Mouse (Mus musculus) gastrocnemius, postnatal 10 days (tissue): ENCODE data around the gene Lhfp. TPM values are rescaled to one million over a fixed set of nuclear protein-coding genes. Genes with fewer than 3 reads are reported as not detected.
A peak's percentile ranks its signal among the peaks of the same experiment; 100 is the strongest.

ENCODE experiments used
- DNase-seq: peaks from one replicate; pipeline ENCODE4 v3.0.0; 2021; ENCODE audit warnings: mixed read lengths
- total RNA-seq, 2 experiments: library from RNA; stranded (reverse); gene quantifications; 2 replicates each; pipeline ENCODE4 v1.2.3; 2021

Lhfp gene
- total RNA-seq, 2 experiments from 2014 or later, result 41.9 to 43.2 TPM

DNA sequence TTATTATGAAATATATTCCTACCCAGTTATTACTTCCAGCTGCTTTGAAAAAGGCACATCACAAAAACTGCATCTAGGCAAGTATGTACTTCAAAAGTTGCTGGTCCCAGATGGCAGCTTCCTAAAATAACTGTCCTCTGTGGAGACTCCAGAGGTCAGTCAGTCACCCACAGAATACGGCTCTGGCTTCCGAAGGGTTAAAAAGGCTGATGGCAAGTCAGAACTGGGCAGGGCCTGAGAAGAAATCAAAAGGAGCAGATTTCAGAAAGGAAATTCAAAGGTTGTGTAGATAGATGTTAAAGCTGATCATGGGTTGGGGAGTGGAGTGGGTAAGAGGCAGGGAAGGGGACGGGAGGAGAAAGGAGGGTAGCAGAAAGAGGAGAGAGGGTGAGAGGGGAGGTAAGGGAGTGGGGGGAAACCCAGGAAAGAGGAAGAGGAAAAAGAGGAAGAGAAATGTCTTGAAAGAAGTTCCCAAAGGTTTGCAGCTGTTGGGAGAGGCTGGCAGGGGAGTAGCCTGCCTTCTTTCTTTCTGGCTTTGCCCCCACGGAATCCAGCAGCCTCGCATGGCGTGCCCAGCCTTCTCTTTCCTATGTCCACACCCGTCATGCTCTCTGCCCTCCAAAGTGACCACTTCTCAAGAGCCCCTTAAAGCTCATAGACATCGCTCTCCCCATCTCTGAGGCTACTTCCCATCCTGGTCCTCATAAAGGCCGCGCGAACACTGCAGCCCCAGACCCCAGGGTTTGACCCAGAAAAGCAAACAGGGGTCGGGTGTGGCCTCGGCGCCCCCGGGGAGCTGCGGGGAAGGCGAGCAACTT, 526 bp upstream of the Lhfp start:
- DNase-seq, result no peak

DNA sequence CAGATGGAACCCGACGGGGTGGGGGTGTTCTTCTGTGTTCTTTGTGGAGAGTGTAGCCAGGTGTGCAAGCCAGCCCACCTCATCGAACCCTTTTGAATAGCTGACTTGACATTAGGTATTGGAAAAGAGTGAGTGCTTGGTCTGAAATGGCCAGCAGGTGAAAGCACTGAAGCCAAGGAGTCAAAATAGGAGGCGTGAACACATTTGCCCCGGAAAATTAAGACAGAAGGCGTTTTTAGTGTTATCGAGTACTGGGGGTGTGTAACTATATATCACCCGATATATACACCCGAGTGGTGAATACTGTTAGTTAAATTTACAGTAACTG, 876 bp downstream of the Lhfp start:
- DNase-seq, result no peak

- no peak for DNase-seq
These were observed 2.0 kb downstream of the Lhfp start for GRCm38 (mm10) chr3:53043206-53043780.

DNA sequence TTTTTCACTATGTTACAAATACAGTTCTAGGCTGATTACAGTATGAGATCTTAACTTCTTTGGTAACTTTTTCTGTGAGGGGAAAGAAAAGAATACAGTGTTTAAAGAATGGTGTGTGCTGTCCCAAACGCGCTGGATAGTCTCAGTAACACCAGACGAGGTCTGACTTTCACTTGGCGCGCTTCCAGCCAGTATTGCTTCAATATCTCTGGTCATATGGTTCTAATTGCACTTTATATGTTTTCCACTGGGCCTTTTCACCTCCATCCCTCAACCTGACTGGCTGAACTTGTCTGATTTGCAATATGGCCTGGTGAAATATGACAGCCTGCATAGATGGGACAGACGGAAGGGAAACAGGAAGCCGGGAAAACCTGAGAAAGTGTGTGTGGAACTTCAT, 2.9 kb downstream of the Lhfp start:
- DNase-seq, result peak; percentile 35

GRCm38 (mm10) chr3:53044682-53045299, 3.5 kb downstream of the Lhfp start:
- DNase-seq, result no peak

DNA sequence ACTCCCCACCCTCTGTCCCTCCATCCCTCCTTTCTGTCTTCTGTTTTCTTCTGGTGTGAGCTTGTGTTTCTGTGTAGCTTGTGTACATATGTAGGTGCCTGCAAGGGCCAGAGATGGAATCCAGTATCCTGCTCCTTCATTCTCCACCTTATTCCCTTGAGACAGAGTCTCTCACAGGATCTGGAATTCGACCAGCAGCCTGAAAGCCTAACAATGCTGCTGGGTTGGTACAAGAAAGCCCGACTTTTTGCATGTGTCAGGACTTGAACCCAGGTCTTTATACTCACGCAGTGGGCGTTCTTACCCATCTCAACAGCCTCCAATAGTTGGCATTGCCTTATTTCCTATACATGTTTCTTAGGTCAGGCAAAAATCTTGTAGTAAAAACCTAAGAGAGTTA, 4.4 kb downstream of the Lhfp start:
- DNase-seq, result no peak

DNA sequence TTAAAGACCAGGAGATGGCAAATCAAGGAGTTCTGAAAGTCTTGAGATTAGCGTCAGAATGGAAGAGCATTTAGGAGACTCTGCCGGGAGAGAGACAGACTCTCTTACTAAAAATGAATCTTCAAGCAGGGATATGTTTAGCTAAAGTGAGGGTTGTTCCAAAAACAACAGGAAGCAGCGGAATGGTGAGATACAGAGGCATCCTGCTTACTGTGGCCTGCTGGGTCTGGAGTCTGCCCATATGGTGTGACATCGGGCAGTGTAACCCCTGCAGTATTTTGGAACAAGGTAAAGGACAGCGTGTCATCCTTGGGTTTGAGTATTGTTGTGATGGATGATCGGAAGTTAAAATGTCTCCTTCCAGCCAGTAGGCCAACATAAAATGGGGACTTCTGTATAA, 5.0 kb downstream of the Lhfp start:
- DNase-seq, result no peak

DNA sequence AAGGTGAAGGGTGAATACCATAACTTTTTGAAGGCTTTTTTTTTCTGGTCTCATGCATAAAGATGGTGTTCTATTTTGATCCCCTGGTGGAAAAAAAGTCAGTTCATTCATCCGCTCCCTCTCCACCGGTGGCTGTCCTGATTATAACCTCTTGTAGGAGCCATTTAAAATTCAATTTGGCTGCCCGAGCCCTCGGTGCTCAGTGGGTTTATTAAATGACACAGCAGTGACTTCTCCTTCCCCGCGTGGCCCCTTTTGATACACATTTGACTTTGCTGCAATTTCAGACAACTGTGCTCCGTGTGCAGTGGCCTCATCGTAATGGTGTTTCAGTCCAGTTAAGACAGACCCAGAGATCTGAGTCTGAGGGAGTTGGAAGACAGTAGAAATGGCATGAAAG, 11.1 kb downstream of the Lhfp start:
- no peak for DNase-seq

- no peak for DNase-seq
These were observed 15.1 kb downstream of the Lhfp start for GRCm38 (mm10) chr3:53056430-53056829.

DNA sequence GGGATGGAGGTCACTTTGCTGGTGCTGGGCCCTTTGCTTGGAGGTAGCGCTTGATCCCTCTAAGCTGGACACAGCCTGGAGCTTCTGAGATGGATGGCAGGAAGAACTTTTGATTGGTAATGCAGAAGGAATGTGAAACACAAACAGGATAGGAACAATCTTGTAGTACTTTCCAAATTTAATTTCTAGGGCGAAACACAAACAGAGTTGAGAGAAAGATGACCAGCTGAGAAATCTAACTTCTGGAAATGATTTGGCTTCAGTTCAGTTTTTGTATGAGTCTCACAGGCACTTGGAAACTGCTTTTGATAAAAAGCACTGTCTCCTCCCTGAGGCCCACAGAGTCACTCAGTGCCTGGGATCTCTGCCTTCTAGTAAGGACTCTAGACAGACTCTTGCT, 18.6 kb downstream of the Lhfp start:
- no peak for DNase-seq

DNA sequence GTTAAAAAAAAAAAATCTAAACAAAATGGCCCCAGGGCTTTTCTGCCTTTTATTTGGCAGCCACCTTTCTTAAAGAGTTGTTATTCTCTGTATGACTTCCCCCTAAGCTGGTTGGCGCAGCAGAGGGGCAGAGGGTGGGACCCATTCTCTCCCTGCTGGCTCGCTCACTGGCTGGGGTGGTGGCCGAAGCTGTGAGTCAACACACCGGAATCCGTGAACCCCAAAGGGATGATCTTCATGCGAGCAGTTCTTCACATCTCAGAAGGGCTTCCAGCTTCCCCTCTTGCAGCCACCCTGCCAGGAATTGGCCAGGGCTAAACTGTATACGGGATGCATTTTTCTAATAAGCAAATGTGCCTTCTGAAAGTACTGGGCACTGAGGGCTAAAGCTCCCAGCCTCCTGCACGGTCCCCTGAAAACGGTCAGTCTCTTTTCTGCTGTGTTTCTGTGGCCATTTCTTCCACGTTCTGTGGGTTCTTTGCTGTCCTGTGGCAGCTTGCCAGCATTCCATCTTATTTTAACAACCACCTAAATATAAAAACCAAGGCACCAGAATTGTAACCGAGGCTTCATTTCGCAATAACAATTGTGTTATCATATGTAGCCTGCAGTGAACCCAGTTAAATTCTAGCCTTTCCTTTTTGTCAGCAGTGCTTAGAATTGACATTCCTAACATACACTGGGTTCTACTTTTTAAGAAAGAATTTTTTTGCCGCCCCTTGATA, 22.3 kb downstream of the Lhfp start:
- no peak for DNase-seq

DNA sequence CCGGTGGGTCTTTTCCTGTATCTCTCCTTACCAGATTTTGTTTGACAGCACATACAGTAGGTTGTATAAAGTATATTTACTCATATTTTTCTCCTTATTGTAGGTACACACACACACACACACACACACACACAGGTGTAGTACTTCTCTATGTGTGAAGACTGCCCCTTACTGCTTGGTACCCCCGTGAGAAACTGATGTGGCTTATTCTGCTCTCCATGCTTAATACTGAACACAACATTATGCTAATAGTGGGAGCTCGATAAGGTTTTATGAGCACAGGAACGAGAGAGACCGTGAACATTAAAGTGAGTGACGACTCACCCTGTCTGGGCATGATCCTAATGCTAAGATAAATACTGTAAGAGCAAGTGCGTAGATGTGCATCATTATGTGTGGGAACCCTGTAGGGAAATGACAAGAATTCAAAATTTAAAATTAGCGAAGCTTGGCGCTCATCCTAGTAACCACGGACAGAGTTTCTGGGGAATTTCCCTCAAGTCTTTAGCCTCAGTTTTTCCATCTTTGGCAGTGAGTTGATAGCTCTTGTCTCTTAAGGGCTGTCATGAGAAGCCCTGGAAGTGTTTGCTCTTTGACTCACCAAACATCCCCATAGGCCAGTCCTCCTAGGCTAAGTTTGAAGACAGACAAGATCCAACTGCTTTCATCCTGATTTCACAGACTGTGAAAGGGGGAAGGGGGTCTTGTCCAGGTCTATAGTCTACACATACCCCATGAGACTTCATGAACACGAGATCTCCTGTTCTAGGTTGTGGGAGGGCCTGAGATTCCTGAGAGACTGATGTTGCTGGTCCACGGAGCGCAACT, 24.2 kb downstream of the Lhfp start:
- DNase-seq, result no peak

GRCm38 (mm10) chr3:53066095-53066372, 24.7 kb downstream of the Lhfp start:
- no peak for DNase-seq

DNA sequence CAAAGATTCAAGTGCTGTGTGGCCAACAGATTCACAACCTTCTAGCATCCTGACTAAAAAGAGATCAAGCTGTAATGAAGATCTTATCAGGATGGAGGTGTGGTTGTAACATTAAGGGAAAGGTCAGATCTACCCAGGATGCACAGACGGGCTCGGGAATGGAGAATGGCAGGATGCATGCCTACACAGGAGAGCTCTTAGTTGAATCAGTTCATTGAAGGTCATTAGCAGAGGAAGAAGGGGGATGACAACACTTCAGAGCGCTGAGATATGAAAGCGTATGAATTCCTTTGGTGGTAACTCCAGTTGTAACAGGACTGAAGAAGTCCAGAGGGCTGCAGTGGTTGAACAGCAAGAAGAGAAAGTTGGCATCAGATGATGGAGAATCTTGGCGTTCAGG, 27.1 kb downstream of the Lhfp start:
- no peak for DNase-seq

GRCm38 (mm10) chr3:53074264-53074663, 32.9 kb downstream of the Lhfp start:
- DNase-seq, result no peak

GRCm38 (mm10) chr3:53074761-53075160, 33.4 kb downstream of the Lhfp start:
- no peak for DNase-seq

GRCm38 (mm10) chr3:53080286-53080685, 39.0 kb downstream of the Lhfp start:
- no peak for DNase-seq

GRCm38 (mm10) chr3:53080710-53081109, 39.4 kb downstream of the Lhfp start:
- no peak for DNase-seq

DNA sequence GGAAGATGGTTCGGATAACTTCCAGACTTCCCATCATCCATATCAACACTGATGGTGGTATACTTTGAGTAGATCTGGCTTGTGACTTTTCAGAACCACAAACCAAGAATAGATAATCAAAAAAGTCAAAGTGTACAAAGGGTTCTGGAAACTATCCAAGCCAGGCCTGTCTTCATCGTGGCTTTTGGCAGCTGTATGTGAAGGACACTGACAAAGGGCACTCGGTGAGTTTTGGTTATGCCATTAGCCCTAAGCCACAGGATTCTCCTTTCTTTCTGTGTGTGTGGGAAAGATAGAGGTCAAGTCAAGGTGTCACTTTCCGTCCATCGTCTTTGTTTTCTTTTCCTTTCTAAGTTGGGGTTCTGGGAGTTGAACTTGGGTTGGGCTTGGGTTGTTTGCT, 42.4 kb downstream of the Lhfp start:
- no peak for DNase-seq

DNA sequence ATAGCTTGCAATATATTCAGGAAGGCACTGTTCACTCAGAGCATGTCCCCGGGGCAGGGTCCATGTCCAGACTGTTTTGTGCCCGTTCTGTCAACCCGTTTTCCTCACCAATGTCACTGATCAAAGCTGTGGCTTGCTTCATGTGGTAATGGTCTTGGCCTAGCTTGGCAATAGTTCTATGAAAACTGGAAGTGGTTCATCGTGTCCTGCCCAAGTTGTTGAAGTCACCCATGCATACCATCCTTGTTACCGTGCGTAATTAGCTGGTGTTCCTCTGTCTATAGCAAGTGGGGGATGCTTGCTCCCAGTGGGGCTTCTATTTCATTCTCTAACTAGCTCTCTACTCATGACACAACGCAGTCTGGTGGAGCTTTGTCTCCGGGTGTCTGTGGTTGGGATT, 43.5 kb downstream of the Lhfp start:
- DNase-seq, result no peak

GRCm38 (mm10) chr3:53086481-53087155, 45.3 kb downstream of the Lhfp start:
- no peak for DNase-seq
